Comparison of ENCODE assay signal across 12 mouse cellular contexts in the genomic region with DNA sequence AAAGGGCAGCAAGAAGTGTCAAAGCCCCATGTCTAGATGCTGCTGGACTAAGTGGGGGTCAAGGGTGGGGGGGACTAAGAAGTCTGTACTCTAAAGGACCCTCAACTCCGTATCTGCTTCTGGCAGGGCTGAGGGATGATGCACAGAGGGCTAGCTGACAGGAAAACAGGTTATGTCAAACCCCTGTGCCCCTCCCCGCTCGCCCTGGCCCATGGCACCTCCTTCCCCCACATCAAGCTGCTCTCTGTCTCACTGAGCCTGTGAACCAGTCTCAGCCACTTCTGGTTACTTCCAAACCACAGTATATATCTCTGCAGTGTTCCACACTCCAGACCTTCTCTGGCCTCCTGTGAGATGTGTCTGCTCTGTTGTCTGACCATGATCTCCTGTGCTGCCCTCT.
DNase-seq lines count a peak whose midpoint lies in the region; ATAC-seq and TF ChIP-seq lines count a peak whose summit lies in the region.
"Had no signal": no experiment of that assay in that cellular context is flagged by ENCODE, and none has a peak within 500 bp of the region (broad histone marks: within the 10 kb centered on the region; RNA-seq: fewer than 3 reads in every experiment).

No protein-coding gene starts in this region.

- 72% methylated on average over 3 of the region's 3 CpGs for WGBS in heart, embryonic 10.5 days
- WGBS in neural tube, embryonic 11.5 days: 85% methylated on average over 3 of the region's 3 CpGs
- 76% methylated on average over 3 of the region's 3 CpGs for WGBS in hindbrain, postnatal 0 days
- 86% methylated on average over 3 of the region's 3 CpGs for WGBS in neural tube, embryonic 14.5 days

- H3K27ac ChIP-seq in heart, embryonic 10.5 days: 0 out of 2 replicates have a peak overlapping the region, but pooled peaks have one; percentile 29
- H3K27ac ChIP-seq in neural tube, embryonic 11.5 days (ENCODE audit: low read depth, low read length): peak overlapping the region; percentile 54; the same call in 1 of the 2 replicates
- peak overlapping the region; percentile 73 for H3K27ac ChIP-seq in hindbrain, postnatal 0 days
- H3K27ac ChIP-seq in neural tube, embryonic 14.5 days (ENCODE audit: low read depth, low read length): peak overlapping the region; percentile 55; the same call in 1 of the 2 replicates

- ATAC-seq in neural tube, embryonic 11.5 days (ENCODE audit: insufficient read depth, low FRiP score, low TSS enrichment): no peak
- ATAC-seq in hindbrain, postnatal 0 days: peak; percentile 72
- no peak for ATAC-seq in neural tube, embryonic 14.5 days (ENCODE audit: low read depth)

- H3K9me3 ChIP-seq in heart, embryonic 10.5 days: no peaks in the 10 kb centered on the region
- H3K9me3 ChIP-seq in neural tube, embryonic 11.5 days (ENCODE audit: control insufficient read depth, low read length): no peaks in the 10 kb centered on the region; the same call in 1 of the 2 replicates
- H3K9me3 ChIP-seq in hindbrain, postnatal 0 days (ENCODE audit: low read length): no peaks in the 10 kb centered on the region
- no peaks in the 10 kb centered on the region for H3K9me3 ChIP-seq in neural tube, embryonic 14.5 days (ENCODE audit: control insufficient read depth, low read length)
- H3K9me3 ChIP-seq: limb, embryonic 15.5 days had no signal

- H3K4me2 ChIP-seq in neural tube, embryonic 11.5 days (ENCODE audit: low read depth): no peak overlapping the region
- no peak overlapping the region for H3K4me2 ChIP-seq in hindbrain, postnatal 0 days (ENCODE audit: low read depth, low read length)
- H3K4me2 ChIP-seq in neural tube, embryonic 14.5 days (ENCODE audit: low read depth, low read length): no peak overlapping the region

- H3K27me3 ChIP-seq in heart, embryonic 10.5 days (ENCODE audit: insufficient read depth, poor library complexity, severe bottlenecking): no peaks in the 10 kb centered on the region
- H3K27me3 ChIP-seq in neural tube, embryonic 11.5 days (ENCODE audit: control insufficient read depth, insufficient read depth, low read length): no peaks in the 10 kb centered on the region
- H3K27me3 ChIP-seq in hindbrain, postnatal 0 days (ENCODE audit: insufficient read depth, low read length): no peaks in the 10 kb centered on the region
- H3K27me3 ChIP-seq in neural tube, embryonic 14.5 days (ENCODE audit: control insufficient read depth, insufficient read depth, low read length): no peaks in the 10 kb centered on the region
- H3K27me3 ChIP-seq: limb, embryonic 15.5 days had no signal

- peaks cover 7% of the 10 kb centered on the region for H3K4me1 ChIP-seq in heart, embryonic 10.5 days
- no peaks in the 10 kb centered on the region; the same call in 1 of the 2 replicates for H3K4me1 ChIP-seq in neural tube, embryonic 11.5 days (ENCODE audit: control insufficient read depth, insufficient read depth, low read length)
- H3K4me1 ChIP-seq in hindbrain, postnatal 0 days (ENCODE audit: insufficient read depth, low read length): peaks cover 8% of the 10 kb centered on the region; the same call in 1 of the 2 replicates
- 0 out of 2 replicates have a peak, but pooled peaks cover 6% of the 10 kb centered on the region for H3K4me1 ChIP-seq in neural tube, embryonic 14.5 days (ENCODE audit: control insufficient read depth, insufficient read depth, low read length)

- no peak for DNase-seq in heart, embryonic 10.5 days (ENCODE audit: low spot score)
- no peak for DNase-seq in heart, adult 9 months (ENCODE audit: low spot score in 2 of 2)
- DNase-seq in neural tube, embryonic 11.5 days (ENCODE audit: low spot score): no peak
- DNase-seq in neural tube, embryonic 10.5 days (ENCODE audit: extremely low spot score, low spot score): no peak
- DNase-seq in hindbrain, postnatal 0 days (ENCODE audit: low spot score): peak; percentile 8
- DNase-seq in gastrocnemius, postnatal 25 days: no peak
- DNase-seq in frontal cortex, postnatal 36 days (ENCODE audit: low spot score in 2 of 2): no peak
- DNase-seq: kidney, adult 9 months; lung, adult 18-20 months; thymus, adult 18-20 months had no signal

- TF ChIP-seq CTCF in hindbrain, postnatal 0 days (IDR thresholded peaks at IDR 0.05; ENCODE audit: low read depth): no peak

- no peak overlapping the region for H3K4me3 ChIP-seq in heart, embryonic 10.5 days
- no peak overlapping the region for H3K4me3 ChIP-seq in neural tube, embryonic 11.5 days (ENCODE audit: low read depth, low read length)
- H3K4me3 ChIP-seq in hindbrain, postnatal 0 days (ENCODE audit: low read length): no peak overlapping the region
- no peak overlapping the region for H3K4me3 ChIP-seq in neural tube, embryonic 14.5 days (ENCODE audit: low read depth, low read length)
- H3K4me3 ChIP-seq: limb, embryonic 15.5 days had no signal

- H3K36me3 ChIP-seq in heart, embryonic 10.5 days: no peaks in the 10 kb centered on the region
- no peaks in the 10 kb centered on the region for H3K36me3 ChIP-seq in neural tube, embryonic 11.5 days (ENCODE audit: control insufficient read depth, insufficient read depth, low read length)
- no peaks in the 10 kb centered on the region for H3K36me3 ChIP-seq in hindbrain, postnatal 0 days (ENCODE audit: insufficient read depth, low read length)
- H3K36me3 ChIP-seq in neural tube, embryonic 14.5 days (ENCODE audit: control insufficient read depth, insufficient read depth, low read length): no peaks in the 10 kb centered on the region
- H3K36me3 ChIP-seq: limb, embryonic 15.5 days had no signal

- H3K9ac ChIP-seq in neural tube, embryonic 11.5 days (ENCODE audit: low read length): no peak overlapping the region
- 0 out of 2 replicates have a peak overlapping the region, but pooled peaks have one; percentile 17 for H3K9ac ChIP-seq in hindbrain, postnatal 0 days (replicated peaks; ENCODE audit: low read length)
- no peak overlapping the region for H3K9ac ChIP-seq in neural tube, embryonic 14.5 days (replicated peaks; ENCODE audit: low read depth, low read length)
- H3K9ac ChIP-seq: limb, embryonic 15.5 days had no signal
